Mouse (Mus musculus) layer of hippocampus, postnatal 10 days (tissue): ENCODE results near the gene Tcl1b4. TPM values are rescaled to one million over a fixed set of nuclear protein-coding genes. Genes with fewer than 3 reads are reported as not detected.

Source experiments
- DNase-seq, 2 experiments: peaks; one replicate each; pipeline ENCODE4 v3.0.0; 2021; ENCODE audit warnings: low spot score in 2 of 2
- total RNA-seq, 2 experiments: library from RNA; stranded (reverse); gene quantifications; 2 replicates each; pipeline ENCODE4 v1.2.3; 2021

The Tcl1b4 gene
- total RNA-seq, 2 experiments from 2014 or later: not detected

DNA sequence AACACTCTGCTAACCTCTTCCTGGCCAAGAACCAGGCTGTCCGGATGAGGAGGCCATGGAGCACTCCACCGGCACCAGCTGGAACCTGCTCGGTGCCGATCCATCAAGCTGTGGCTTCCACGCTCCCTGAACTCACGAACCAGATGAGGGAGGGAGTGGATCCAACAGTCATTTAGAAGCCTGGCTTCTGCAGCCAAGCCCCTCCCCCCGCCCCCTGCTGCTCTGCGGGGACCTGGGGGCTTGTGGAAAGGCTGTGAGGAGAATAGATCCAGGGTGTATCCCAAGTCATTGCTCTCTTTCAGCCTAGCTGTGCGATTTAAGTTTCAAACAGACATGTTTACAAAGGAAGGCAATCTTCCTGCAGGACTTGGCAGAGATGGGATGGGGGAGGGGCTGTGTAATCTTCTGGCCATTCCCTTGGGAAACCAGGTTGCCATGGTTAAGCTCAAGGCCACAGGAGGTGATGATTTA is 47.0 kb downstream of the Tcl1b4 start:
- peak in 1 of 2 experiments; percentile 35 for DNase-seq

DNA sequence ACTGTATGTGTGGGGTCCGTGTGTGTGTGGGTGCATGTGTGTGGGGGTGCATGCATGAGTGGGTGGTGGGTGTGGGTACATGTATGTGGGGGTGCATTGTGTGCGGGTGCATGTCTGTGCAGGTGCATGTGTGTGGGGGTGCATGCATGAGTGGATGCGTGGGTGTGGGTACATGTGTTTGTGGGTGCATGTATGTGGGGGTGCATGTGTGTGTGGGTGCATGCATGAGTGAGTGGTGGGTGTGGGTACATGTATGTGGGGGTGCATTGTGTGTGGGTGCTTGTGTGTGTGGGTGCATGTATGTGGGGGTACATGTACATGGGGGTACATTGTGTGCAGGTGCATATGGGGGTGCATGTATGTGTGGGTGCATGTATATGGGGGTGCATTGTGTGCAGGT is 52.0 kb downstream of the Tcl1b4 start:
- DNase-seq: no peak

Other genes with a start within 250 kb of the Tcl1b4 start
- gene Syne3, start 192.1 kb upstream of the Tcl1b4 start, total RNA-seq: under 1 TPM; 0.73 to 0.80 TPM
- gene Glrx5, start 169.3 kb upstream of the Tcl1b4 start, total RNA-seq: 10 to 100 TPM; 62.2 to 76.7 TPM
- not detected for gene Tcl1b2, start 55.9 kb upstream of the Tcl1b4 start, total RNA-seq
- not detected for gene Tcl1b1, start 42.3 kb upstream of the Tcl1b4 start, total RNA-seq
- gene Tcl1b5, start 25.6 kb upstream of the Tcl1b4 start, total RNA-seq: not detected
- not detected for gene Tcl1b3, start 10.9 kb upstream of the Tcl1b4 start, total RNA-seq
- gene Tcl1, start 20.8 kb downstream of the Tcl1b4 start, total RNA-seq: not detected
- gene Tunar, start 131.9 kb downstream of the Tcl1b4 start, total RNA-seq: 10 to 100 TPM; 18.7 to 23.8 TPM